Mouse (Mus musculus): ENCODE results near the gene Snx12. TPM values are rescaled to one million over a fixed set of nuclear protein-coding genes. Genes with fewer than 3 reads are reported as not detected.
A peak's percentile ranks its signal among the peaks of the same experiment; 100 is the strongest.

The Snx12 gene
- polyA plus RNA-seq (2012; ENCODE audit: insufficient read depth, insufficient read length, low replicate concordance, missing spikeins) = not detected in 2 replicates

GRCm38 (mm10) chrX:101221834-101222795 lies at the start of gene Snx12:
Gene Snx12 (minus strand): TSS chrX:101222563.
- WGBS = 28% methylated on average over 55 of the region's 55 CpGs
- peak within 1 kb of the TSS; percentile 85 for H3K27ac ChIP-seq (ENCODE audit: insufficient read depth, low read depth, low read length)
- H3K4me3 ChIP-seq (ENCODE audit: insufficient read depth, low read depth, low read length) = peak within 1 kb of the TSS; percentile 84
- H3K4me1 ChIP-seq (ENCODE audit: control insufficient read depth, insufficient read depth, low read length) = no peaks in the 10 kb centered on the region
- 0 out of 2 replicates have a peak, but pooled peaks have one; percentile 17 for TF ChIP-seq POLR2A (IDR thresholded peaks at IDR 0.05; ENCODE audit: insufficient read depth, low read depth, low read length)
- TF ChIP-seq CTCF (IDR thresholded peaks at IDR 0.05; ENCODE audit: insufficient read depth, low read depth, low read length) = no peak

- Histone ChIP-seq H3K4me1 (ENCODE audit: control insufficient read depth, insufficient read depth, low read length) (no peaks in the 10 kb centered on the region), H3K4me3 (ENCODE audit: insufficient read depth, low read depth, low read length) (no peak within 1 kb of the TSS), H3K27ac (ENCODE audit: insufficient read depth, low read depth, low read length) (no peak within 1 kb of the TSS)
- TF ChIP-seq CTCF (IDR thresholded peaks at IDR 0.05; ENCODE audit: insufficient read depth, low read depth, low read length) (no peak), POLR2A (IDR thresholded peaks at IDR 0.05; ENCODE audit: insufficient read depth, low read depth, low read length) (no peak)
- 64% methylated on average over 3 of the region's 3 CpGs for WGBS
These were observed 46.4 kb upstream of the Snx12 start, which contains the start of gene Gm20489 for GRCm38 (mm10) chrX:101268755-101269124. Gene Gm20489 (minus strand): TSS chrX:101269023.

DNA sequence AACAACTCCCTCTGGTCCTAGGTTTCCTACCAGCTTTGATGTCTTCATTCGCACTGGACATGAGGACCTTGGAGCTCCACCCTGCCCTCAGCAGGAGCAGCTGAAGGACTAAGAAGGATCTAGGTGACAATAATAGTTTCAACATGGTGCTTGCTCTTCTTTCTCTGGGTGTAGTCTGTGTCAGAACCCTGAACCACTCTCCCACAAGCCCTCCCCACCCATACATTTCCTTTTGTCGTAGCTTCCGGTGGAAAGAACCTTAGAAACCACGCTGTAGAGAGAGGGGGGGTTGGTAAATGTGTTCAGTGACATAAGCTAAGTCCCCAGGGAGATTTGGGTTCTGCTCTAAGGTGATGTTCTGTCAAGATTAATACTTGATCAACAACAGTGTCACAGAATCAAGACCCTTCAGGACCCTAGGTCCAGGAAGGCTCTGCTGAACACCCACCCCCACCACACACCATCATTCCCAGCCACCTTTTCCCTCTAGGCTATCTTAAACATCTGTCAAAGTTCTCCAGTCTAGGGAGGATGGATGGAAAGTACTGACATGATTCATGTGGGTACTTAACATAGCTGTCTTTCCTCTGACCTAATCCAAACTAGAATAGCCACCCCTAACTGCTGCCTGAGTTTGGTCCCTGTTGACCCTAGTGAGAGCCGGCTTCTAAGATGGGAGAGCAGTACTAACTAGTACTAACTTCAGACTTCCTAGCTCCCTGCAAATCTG lies 45.8 kb upstream of the Snx12 start, which contains the start of gene Il2rg:
TSS of gene Il2rg (minus strand) at position 231 of the 730 bp plus-strand sequence.
- Histone ChIP-seq H3K4me3 (ENCODE audit: insufficient read depth, low read depth, low read length) (no peak within 1 kb of the TSS), H3K4me1 (ENCODE audit: control insufficient read depth, insufficient read depth, low read length) (no peaks in the 10 kb centered on the region), H3K27ac (ENCODE audit: insufficient read depth, low read depth, low read length) (no peak within 1 kb of the TSS)
- TF ChIP-seq POLR2A (IDR thresholded peaks at IDR 0.05; ENCODE audit: insufficient read depth, low read depth, low read length) = no peak
- TF ChIP-seq CTCF (IDR thresholded peaks at IDR 0.05; ENCODE audit: insufficient read depth, low read depth, low read length) = no peak
- 81% methylated on average over 5 of the region's 5 CpGs for WGBS

GRCm38 (mm10) chrX:101266631-101267030 lies 44.3 kb upstream of the Snx12 start:
- TF ChIP-seq CTCF (IDR thresholded peaks at IDR 0.05; ENCODE audit: insufficient read depth, low read depth, low read length) (no peak), POLR2A (IDR thresholded peaks at IDR 0.05; ENCODE audit: insufficient read depth, low read depth, low read length) (no peak)
- no peak overlapping the region for H3K27ac ChIP-seq (ENCODE audit: insufficient read depth, low read depth, low read length)
- 95% methylated on average over 6 of the region's 6 CpGs for WGBS
- no peak overlapping the region for H3K4me3 ChIP-seq (ENCODE audit: insufficient read depth, low read depth, low read length)
- no peaks in the 10 kb centered on the region for H3K4me1 ChIP-seq (ENCODE audit: control insufficient read depth, insufficient read depth, low read length)

DNA sequence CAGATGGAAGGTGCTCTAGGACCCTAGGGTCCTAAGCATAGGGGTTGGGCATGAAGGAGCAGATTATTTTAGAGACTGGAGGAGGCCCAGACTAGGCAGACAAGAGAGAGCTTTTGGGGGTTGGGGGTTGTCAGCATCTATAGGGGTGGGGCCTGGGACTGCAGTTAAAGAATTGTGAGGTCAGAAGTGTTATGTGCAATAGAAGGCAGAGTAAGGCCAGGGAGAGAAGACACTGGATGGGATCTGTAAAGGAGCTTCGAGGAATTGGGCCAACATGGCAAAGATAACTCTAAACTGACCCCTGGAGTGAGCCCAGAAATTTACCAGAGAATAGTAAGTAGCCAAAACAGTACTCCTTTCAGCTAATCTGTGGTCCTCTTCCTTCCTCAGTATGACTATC lies 41.5 kb upstream of the Snx12 start, which contains the start of gene Gm614:
TSS of gene Gm614 (minus strand) at position 101 of the 400 bp plus-strand sequence.
- 91% methylated on average over 1 of the region's 1 CpGs for WGBS
- TF ChIP-seq POLR2A (IDR thresholded peaks at IDR 0.05; ENCODE audit: insufficient read depth, low read depth, low read length) (no peak), CTCF (IDR thresholded peaks at IDR 0.05; ENCODE audit: insufficient read depth, low read depth, low read length) (no peak)
- no peak within 1 kb of the TSS for H3K4me3 ChIP-seq (ENCODE audit: insufficient read depth, low read depth, low read length)
- H3K27ac ChIP-seq (ENCODE audit: insufficient read depth, low read depth, low read length) = no peak within 1 kb of the TSS
- H3K4me1 ChIP-seq (ENCODE audit: control insufficient read depth, insufficient read depth, low read length) = peaks cover 5% of the 10 kb centered on the region; the same call in 1 of the 2 replicates

DNA sequence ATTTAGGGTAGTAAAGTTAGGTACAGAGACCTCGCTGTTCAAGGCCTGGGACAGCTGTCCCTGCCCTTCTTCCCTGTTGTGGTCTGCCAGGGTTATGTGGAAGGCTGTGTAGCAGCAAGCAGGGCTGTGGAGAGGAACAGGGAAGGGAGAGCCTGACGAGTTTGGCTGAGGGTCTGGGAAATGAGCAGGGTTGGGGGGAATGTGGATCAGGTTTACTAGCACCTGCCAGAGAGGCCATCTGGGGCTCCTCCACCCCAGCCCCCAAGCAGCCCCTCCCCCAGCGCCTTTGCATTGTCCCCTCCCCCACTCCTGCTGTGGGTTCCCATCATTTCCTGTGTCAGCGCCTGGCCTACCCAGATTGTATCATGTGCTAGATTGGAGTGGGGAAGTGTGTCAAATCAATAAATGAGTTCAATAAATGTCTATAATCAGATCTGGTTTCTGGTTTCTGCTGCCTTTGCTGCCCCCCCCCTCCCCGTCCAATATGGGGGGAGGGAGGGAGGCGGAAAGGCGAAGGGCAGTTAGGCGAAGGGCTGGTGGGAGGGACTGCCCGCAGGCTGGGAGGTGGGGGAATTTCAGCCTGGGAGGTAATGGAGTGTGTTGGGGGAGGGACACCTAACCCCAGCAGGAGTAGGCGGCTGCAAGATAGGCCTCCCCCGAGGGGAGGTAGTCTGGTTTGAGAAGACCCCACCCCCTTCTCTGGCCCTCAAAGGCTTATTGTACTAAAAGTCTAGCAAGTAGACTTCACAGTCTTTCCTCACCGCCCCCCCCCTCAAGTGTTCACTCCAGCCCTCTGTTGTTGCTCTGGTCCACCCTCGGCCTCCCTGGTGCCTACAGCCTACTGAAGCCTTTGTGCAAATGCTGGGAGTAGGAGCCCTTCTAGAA lies 38.3 kb upstream of the Snx12 start:
- Histone ChIP-seq H3K4me3 (ENCODE audit: insufficient read depth, low read depth, low read length) (no peak overlapping the region), H3K27ac (ENCODE audit: insufficient read depth, low read depth, low read length) (no peak overlapping the region), H3K4me1 (ENCODE audit: control insufficient read depth, insufficient read depth, low read length) (peaks cover 6% of the 10 kb centered on the region; the same call in 1 of the 2 replicates)
- TF ChIP-seq POLR2A (IDR thresholded peaks at IDR 0.05; ENCODE audit: insufficient read depth, low read depth, low read length) (no peak), CTCF (IDR thresholded peaks at IDR 0.05; ENCODE audit: insufficient read depth, low read depth, low read length) (no peak)
- WGBS = 35% methylated on average over 13 of the region's 13 CpGs

- peaks cover 9% of the 10 kb centered on the region; the same call in 1 of the 2 replicates for H3K4me1 ChIP-seq (ENCODE audit: control insufficient read depth, insufficient read depth, low read length)
- no peak overlapping the region for H3K4me3 ChIP-seq (ENCODE audit: insufficient read depth, low read depth, low read length)
- no peak overlapping the region for H3K27ac ChIP-seq (ENCODE audit: insufficient read depth, low read depth, low read length)
- TF ChIP-seq CTCF (IDR thresholded peaks at IDR 0.05; ENCODE audit: insufficient read depth, low read depth, low read length) = no peak
- no peak for TF ChIP-seq POLR2A (IDR thresholded peaks at IDR 0.05; ENCODE audit: insufficient read depth, low read depth, low read length)
- 85% methylated on average over 13 of the region's 13 CpGs for WGBS
These were observed 34.2 kb upstream of the Snx12 start for GRCm38 (mm10) chrX:101256603-101257002.

DNA sequence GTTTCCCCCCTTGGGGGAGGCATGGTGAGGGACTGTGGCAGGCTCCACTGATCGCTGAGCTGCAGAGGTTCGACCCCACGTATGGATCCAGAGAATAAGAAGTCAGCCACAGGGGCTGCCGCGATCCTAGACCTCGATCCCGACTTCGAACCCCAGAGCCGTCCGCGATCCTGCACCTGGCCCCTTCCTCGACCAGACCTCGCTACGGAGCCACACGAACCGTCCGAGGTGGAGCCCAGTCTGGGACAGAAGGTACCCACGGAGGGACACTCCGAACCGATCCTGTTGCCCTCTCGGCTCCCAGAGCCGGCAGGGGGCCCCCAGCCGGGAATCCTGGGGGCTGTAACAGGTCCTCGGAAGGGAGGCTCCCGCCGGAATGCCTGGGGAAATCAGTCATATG lies 32.4 kb upstream of the Snx12 start:
- Histone ChIP-seq H3K27ac (ENCODE audit: insufficient read depth, low read depth, low read length) (no peak overlapping the region), H3K4me1 (ENCODE audit: control insufficient read depth, insufficient read depth, low read length) (peaks cover 3% of the 10 kb centered on the region; the same call in 1 of the 2 replicates), H3K4me3 (ENCODE audit: insufficient read depth, low read depth, low read length) (peak overlapping the region; percentile 55)
- WGBS = 23% methylated on average over 26 of the region's 26 CpGs
- TF ChIP-seq POLR2A (IDR thresholded peaks at IDR 0.05; ENCODE audit: insufficient read depth, low read depth, low read length) (no peak), CTCF (IDR thresholded peaks at IDR 0.05; ENCODE audit: insufficient read depth, low read depth, low read length) (no peak)
